Mouse (Mus musculus) kidney, postnatal 25 days (tissue): ENCODE data around the gene Wbp11.

Source experiments
- DNase-seq, 2 experiments: peaks; one replicate each; pipeline ENCODE4 v3.0.0; 2021; ENCODE audit warnings: mixed read lengths in 2 of 2

Wbp11 gene

GRCm38 (mm10) chr6:136835352-136835751, 7.3 kb upstream of the Wbp11 start, which contains the start of gene Smco3:
Gene Smco3 (minus strand): TSS chr6:136835452.
- DNase-seq: no peak

- DNase-seq: no peak
Observed at GRCm38 (mm10) chr6:136831712-136832111, 3.7 kb upstream of the Wbp11 start.

GRCm38 (mm10) chr6:136828681-136829080, 648 bp upstream of the Wbp11 start:
- no peak for DNase-seq

GRCm38 (mm10) chr6:136827516-136827880, 535 bp downstream of the Wbp11 start, which contains the start of gene BC049715:
Gene BC049715 (plus strand): TSS chr6:136827626.
- peak; percentile 37 to 84 for DNase-seq

- DNase-seq: no peak
Observed at GRCm38 (mm10) chr6:136827116-136827515, 917 bp downstream of the Wbp11 start.

- DNase-seq: no peak
Observed at GRCm38 (mm10) chr6:136824987-136825386, 3.0 kb downstream of the Wbp11 start.

GRCm38 (mm10) chr6:136821086-136821485, 6.9 kb downstream of the Wbp11 start:
- DNase-seq: no peak

GRCm38 (mm10) chr6:136820381-136820780, 7.7 kb downstream of the Wbp11 start:
- DNase-seq: no peak

GRCm38 (mm10) chr6:136817549-136817948, 10.5 kb downstream of the Wbp11 start:
- DNase-seq: no peak

GRCm38 (mm10) chr6:136816826-136817225, 11.2 kb downstream of the Wbp11 start:
- no peak for DNase-seq

- no peak for DNase-seq
Observed at GRCm38 (mm10) chr6:136815381-136815780, 12.7 kb downstream of the Wbp11 start.

GRCm38 (mm10) chr6:136813117-136813516, 14.9 kb downstream of the Wbp11 start:
- DNase-seq: peak in 1 of 2 experiments; percentile 43

- DNase-seq: peak; percentile 51 to 68
Observed at GRCm38 (mm10) chr6:136811196-136811595, 16.8 kb downstream of the Wbp11 start.

- DNase-seq: no peak
Observed at GRCm38 (mm10) chr6:136809673-136810072, 18.4 kb downstream of the Wbp11 start.

GRCm38 (mm10) chr6:136809077-136809476, 19.0 kb downstream of the Wbp11 start:
- DNase-seq: peak; percentile 50 to 61

- DNase-seq: peak; percentile 33 to 68
Observed at GRCm38 (mm10) chr6:136808631-136809046, 19.4 kb downstream of the Wbp11 start.

GRCm38 (mm10) chr6:136808014-136808417, 20.0 kb downstream of the Wbp11 start, which contains the start of gene H2afj:
Gene H2afj (plus strand): TSS chr6:136808244.
- DNase-seq: peak; percentile 98 to 99

GRCm38 (mm10) chr6:136807395-136808013, 20.5 kb downstream of the Wbp11 start:
- peak in 1 of 2 experiments; percentile 40 for DNase-seq

GRCm38 (mm10) chr6:136806819-136807218, 21.2 kb downstream of the Wbp11 start:
- no peak for DNase-seq

GRCm38 (mm10) chr6:136805409-136805775, 22.6 kb downstream of the Wbp11 start:
- DNase-seq: no peak

- no peak for DNase-seq
Observed at GRCm38 (mm10) chr6:136804705-136805408, 23.2 kb downstream of the Wbp11 start.

GRCm38 (mm10) chr6:136803739-136804633, 24.0 kb downstream of the Wbp11 start, which contains the start of gene Hist4h4:
Gene Hist4h4 (minus strand): TSS chr6:136804415.
- DNase-seq: peak; percentile 94 to 97
